Mouse (Mus musculus) liver, embryonic 14.5 days (tissue): ENCODE data around the gene Crebbp. TPM values are rescaled to one million over a fixed set of nuclear protein-coding genes. Genes with fewer than 3 reads are reported as not detected.
"Not testable (repeated sequence)": the region's sequence is repeated elsewhere in the genome, so short reads cannot be mapped to it uniquely, and the experiment has no call there.

Experiments
- ATAC-seq: fragments of 200-750 bp; cut with Nextera tagmentation; 2 replicates; pipeline ENCODE4 v1.8.0; 2017; ENCODE audit warnings: moderate number of reproducible peaks, mild to moderate bottlenecking, moderate library complexity; ENCODE audit not compliant: insufficient read depth
- DNase-seq, 3 experiments: peaks; one replicate each; pipeline ENCODE4 v3.0.0-alpha.2; 2012 to 2013; ENCODE audit warnings: low read depth in 3 of 3, low spot score in 3 of 3
- H3K27ac ChIP-seq: fragments of 300-500 bp; sonication (generic); 2 replicates; pipeline ENCODE4 v1.5.1; 2014; ENCODE audit warnings: moderate library complexity, mild to moderate bottlenecking, control low read depth, inconsistent platforms
- H3K27me3 ChIP-seq: fragments of 300-500 bp; sonication (generic); 2 replicates; pipeline ENCODE4 v1.6.1; 2014; ENCODE audit warnings: mild to moderate bottlenecking, low read length, moderate library complexity; ENCODE audit not compliant: control insufficient read depth, insufficient read depth
- H3K36me3 ChIP-seq: fragments of 300-500 bp; sonication (generic); replicated peaks from 2 replicates; pipeline ENCODE4 v1.6.1; 2014; ENCODE audit warnings: low read depth; ENCODE audit not compliant: control insufficient read depth, insufficient read depth
- H3K4me1 ChIP-seq, 2 experiments: fragments of 200-500 bp in 1 of 2; fragments of 300-500 bp in 1 of 2; sonication (generic) in 1 of 2; replicated peaks; 2 replicates each; pipeline ENCODE4 v1.6.1; 2012 to 2014; ENCODE audit warnings: antibody characterized with exemption in 1 of 2, inconsistent platforms in 1 of 2, low read length in 1 of 2; ENCODE audit not compliant: control insufficient read depth in 2 of 2, insufficient read depth in 2 of 2
- H3K4me2 ChIP-seq: fragments of 300-500 bp; sonication (generic); 2 replicates; pipeline ENCODE4 v1.6.1; 2014; ENCODE audit warnings: low read depth, mild to moderate bottlenecking, control low read depth, moderate library complexity
- H3K4me3 ChIP-seq, 2 experiments: fragments of 200-500 bp in 1 of 2; fragments of 300-500 bp in 1 of 2; sonication (generic) in 1 of 2; 2 replicates each; pipeline ENCODE4 v1.5.1; 2012 to 2014; ENCODE audit warnings: low read depth in 2 of 2, low read length in 2 of 2, mild to moderate bottlenecking in 2 of 2, control low read depth in 1 of 2, inconsistent platforms in 1 of 2, moderate library complexity in 1 of 2; ENCODE audit not compliant: insufficient read depth in 1 of 2
- H3K9ac ChIP-seq: fragments of 300-500 bp; sonication (generic); replicated peaks from 2 replicates; pipeline ENCODE4 v1.6.1; 2014; ENCODE audit warnings: mild to moderate bottlenecking, control low read depth, moderate library complexity
- H3K9me3 ChIP-seq: fragments of 300-500 bp; sonication (generic); 2 replicates; pipeline ENCODE4 v1.6.1; 2016; ENCODE audit warnings: low read length, mixed read lengths; ENCODE audit not compliant: control insufficient read depth
- CTCF ChIP-seq: IDR thresholded peaks from 2 replicates; pipeline ENCODE4 v1.5.1; 2016; ENCODE audit warnings: antibody characterized with exemption, low read depth, control low read depth
- EP300 ChIP-seq: IDR thresholded peaks from 2 replicates; pipeline ENCODE4 v1.6.1; 2016; ENCODE audit warnings: antibody characterized with exemption, low read depth
- WGBS: fragments of 180-500 bp; shearing (Covaris S2); extraction: QIAGEN DNeasy Blood & Tissue Kit; methylation state at CpG from one replicate; pipeline ENCODE4 v1.1.7; 2014; ENCODE audit not compliant: insufficient replicate concordance; 5-methylcytosine and 5-hydroxymethylcytosine counted together
- polyA plus RNA-seq, 2 experiments: library from polyadenylated mRNA; depleted of rRNA in 1 of 2; stranded (reverse) in 1 of 2; unstranded in 1 of 2; fragments of >200 nt; fragmentation: Nextera tagmentation in 1 of 2; extraction: Ambion mirVana in 1 of 2; gene quantifications; 2 replicates each; pipeline versions ENCODE4 v1.2.1 to v1.2.3; 2012 to 2014

The Crebbp gene
- polyA plus RNA-seq (2012; rRNA removed) (3.1 and 3.6 TPM in 2 replicates), polyA plus RNA-seq (2014; fragmentation: Nextera tagmentation; extraction: Ambion mirVana) (7.0 and 8.9 TPM in 2 replicates)

- peak within 1 kb of the TSS; percentile 94 for H3K4me2 ChIP-seq
- H3K4me1 ChIP-seq = peaks cover 6 to 19% of the 10 kb centered on the region in 2 experiments; a peak in 3 of 4 replicates
- H3K36me3 ChIP-seq = no peaks in the 10 kb centered on the region; the same call in 1 of the 2 replicates
- H3K9ac ChIP-seq = peak within 1 kb of the TSS; percentile 99
- DNase-seq (peak; percentile 78 to 81 (median 79)), ATAC-seq (peak; percentile 90)
- no peaks in the 10 kb centered on the region for H3K27me3 ChIP-seq
- H3K9me3 ChIP-seq = no peaks in the 10 kb centered on the region
- TF ChIP-seq EP300 (no peak), CTCF (0 out of 2 replicates have a peak, but pooled peaks have one; percentile 3)
- H3K4me3 ChIP-seq = peak within 1 kb of the TSS; percentile 84 to 96
- peak within 1 kb of the TSS; percentile 62 for H3K27ac ChIP-seq
- WGBS = under 1% methylated on average over 82 of the region's 92 CpGs
These were observed at the start of gene Crebbp for GRCm38 (mm10) chr16:4213799-4214551. Crebbp (minus strand) TSS chr16:4213997.

- H3K9me3 ChIP-seq = no peaks in the 10 kb centered on the region
- ATAC-seq = no peak
These were observed 49.7 kb upstream of the Crebbp start for GRCm38 (mm10) chr16:4263486-4263885.

GRCm38 (mm10) chr16:4257546-4257945, 43.7 kb upstream of the Crebbp start:
- H3K9ac ChIP-seq = no peak overlapping the region
- TF ChIP-seq EP300 = no peak
- TF ChIP-seq CTCF = no peak
- H3K9me3 ChIP-seq = no peaks in the 10 kb centered on the region
- no peak overlapping the region for H3K4me2 ChIP-seq
- H3K36me3 ChIP-seq = no peaks in the 10 kb centered on the region
- no peak overlapping the region for H3K4me3 ChIP-seq
- no peaks in the 10 kb centered on the region for H3K27me3 ChIP-seq
- ATAC-seq (no peak), DNase-seq (no peak)
- no peaks in the 10 kb centered on the region for H3K4me1 ChIP-seq
- 72% methylated on average over 2 of the region's 2 CpGs for WGBS
- no peak overlapping the region for H3K27ac ChIP-seq

More at GRCm38 (mm10) chr16:4263486-4263885, 49.7 kb upstream of the Crebbp start:
- Histone ChIP-seq H3K27me3 (no peaks in the 10 kb centered on the region), H3K36me3 (no peaks in the 10 kb centered on the region), H3K4me1 (peaks cover 0 to 5% of the 10 kb centered on the region in 2 experiments; a peak in 1 of 4 replicates), H3K4me3 (no peak overlapping the region), H3K27ac (no peak overlapping the region), H3K4me2 (no peak overlapping the region), H3K9ac (no peak overlapping the region)
- TF ChIP-seq CTCF (no peak), EP300 (no peak)
- 53% methylated on average over 3 of the region's 3 CpGs for WGBS
- DNase-seq = no peak

- TF ChIP-seq EP300 (no peak), CTCF (no peak)
- Histone ChIP-seq H3K4me3 (no peak overlapping the region), H3K9ac (no peak overlapping the region), H3K4me2 (no peak overlapping the region), H3K36me3 (no peaks in the 10 kb centered on the region), H3K27ac (no peak overlapping the region), H3K9me3 (no peaks in the 10 kb centered on the region), H3K4me1 (no peaks in the 10 kb centered on the region), H3K27me3 (no peaks in the 10 kb centered on the region)
- ATAC-seq (no peak), DNase-seq (no peak)
- 71% methylated on average over 3 of the region's 3 CpGs for WGBS
These were observed 35.0 kb upstream of the Crebbp start for GRCm38 (mm10) chr16:4248791-4249190.

- not testable (repeated sequence) for H3K36me3 ChIP-seq, DNase-seq
These were observed 31.4 kb upstream of the Crebbp start for GRCm38 (mm10) chr16:4245241-4245640.

More at GRCm38 (mm10) chr16:4245241-4245640, 31.4 kb upstream of the Crebbp start:
- H3K27me3 ChIP-seq, H3K4me2 ChIP-seq, H3K27ac ChIP-seq, H3K4me3 ChIP-seq, H3K9me3 ChIP-seq, ATAC-seq, H3K4me1 ChIP-seq, H3K9ac ChIP-seq: not testable (repeated sequence)
- 80% methylated on average over 1 of the region's 1 CpGs for WGBS
